Mouse (Mus musculus): ENCODE measurements around the gene Mvb12b. TPM values are rescaled to one million over a fixed set of nuclear protein-coding genes. Genes with fewer than 3 reads are reported as not detected.
A peak's percentile ranks its signal among the peaks of the same experiment; 100 is the strongest.

Mvb12b gene
- polyA plus RNA-seq, 1 experiment from 2014 or later: 55.6 TPM

GRCm38 (mm10) chr2:33870369-33871180 lies 17.2 kb downstream of the Mvb12b start:
- ATAC-seq (ENCODE audit: low FRiP score, low read depth): no peak
- no peaks in the 10 kb centered on the region for H3K27me3 ChIP-seq
- no peak overlapping the region for H3K4me2 ChIP-seq (replicated peaks)
- peaks cover 51% of the 10 kb centered on the region for H3K36me3 ChIP-seq
- peak overlapping the region; percentile 7; the same call in 1 of the 2 replicates for H3K27ac ChIP-seq (replicated peaks)
- no peak overlapping the region for H3K4me3 ChIP-seq
- H3K9me3 ChIP-seq: 0 out of 2 replicates have a peak, but pooled peaks cover 2% of the 10 kb centered on the region
- H3K4me1 ChIP-seq: peaks cover 21% of the 10 kb centered on the region
- WGBS: 62% methylated on average over 17 of the region's 17 CpGs
- H3K9ac ChIP-seq (replicated peaks): no peak overlapping the region

GRCm38 (mm10) chr2:33869689-33870343 lies 17.9 kb downstream of the Mvb12b start:
- H3K9me3 ChIP-seq: 0 out of 2 replicates have a peak, but pooled peaks cover 2% of the 10 kb centered on the region
- H3K4me2 ChIP-seq (replicated peaks): no peak overlapping the region
- no peak overlapping the region for H3K4me3 ChIP-seq
- H3K27me3 ChIP-seq: no peaks in the 10 kb centered on the region
- H3K27ac ChIP-seq (replicated peaks): peak overlapping the region; percentile 30; the same call in 1 of the 2 replicates
- no peak overlapping the region for H3K9ac ChIP-seq (replicated peaks)
- WGBS: 85% methylated on average over 10 of the region's 10 CpGs
- no peak for ATAC-seq (ENCODE audit: low FRiP score, low read depth)
- H3K36me3 ChIP-seq: peaks cover 51% of the 10 kb centered on the region
- H3K4me1 ChIP-seq: peaks cover 14% of the 10 kb centered on the region; the same call in 1 of the 2 replicates

GRCm38 (mm10) chr2:33868996-33869688 lies 18.6 kb downstream of the Mvb12b start:
- H3K36me3 ChIP-seq: peaks cover 49% of the 10 kb centered on the region
- 91% methylated on average over 5 of the region's 5 CpGs for WGBS

GRCm38 (mm10) chr2:33868322-33868721 lies 19.4 kb downstream of the Mvb12b start:
- Histone ChIP-seq H3K36me3 (peaks cover 41% of the 10 kb centered on the region), H3K27me3 (no peaks in the 10 kb centered on the region), H3K9me3 (0 out of 2 replicates have a peak, but pooled peaks cover 2% of the 10 kb centered on the region), H3K4me2 (replicated peaks) (no peak overlapping the region), H3K9ac (replicated peaks) (no peak overlapping the region), H3K4me3 (no peak overlapping the region), H3K27ac (replicated peaks) (no peak overlapping the region), H3K4me1 (peaks cover 12% of the 10 kb centered on the region; the same call in 1 of the 2 replicates)
- ATAC-seq (ENCODE audit: low FRiP score, low read depth): no peak
- 86% methylated on average over 4 of the region's 4 CpGs for WGBS

More at GRCm38 (mm10) chr2:33868996-33869688, 18.6 kb downstream of the Mvb12b start:
- Histone ChIP-seq H3K9ac (replicated peaks) (no peak overlapping the region), H3K27ac (replicated peaks) (peak overlapping the region; percentile 30; the same call in 1 of the 2 replicates), H3K4me3 (no peak overlapping the region), H3K9me3 (0 out of 2 replicates have a peak, but pooled peaks cover 2% of the 10 kb centered on the region), H3K4me2 (replicated peaks) (no peak overlapping the region), H3K27me3 (no peaks in the 10 kb centered on the region), H3K4me1 (peaks cover 12% of the 10 kb centered on the region; the same call in 1 of the 2 replicates)
- ATAC-seq (ENCODE audit: low FRiP score, low read depth): no peak

GRCm38 (mm10) chr2:33856746-33857145 lies 31.0 kb downstream of the Mvb12b start:
- no peaks in the 10 kb centered on the region for H3K9me3 ChIP-seq
- H3K9ac ChIP-seq (replicated peaks): no peak overlapping the region
- no peak overlapping the region for H3K4me3 ChIP-seq
- peaks cover 3% of the 10 kb centered on the region; the same call in 1 of the 2 replicates for H3K4me1 ChIP-seq
- H3K36me3 ChIP-seq: 0 out of 2 replicates have a peak, but pooled peaks cover 7% of the 10 kb centered on the region
- WGBS: 73% methylated on average over 2 of the region's 2 CpGs
- no peak overlapping the region for H3K27ac ChIP-seq (replicated peaks)
- no peaks in the 10 kb centered on the region for H3K27me3 ChIP-seq
- H3K4me2 ChIP-seq (replicated peaks): no peak overlapping the region
- ATAC-seq (ENCODE audit: low FRiP score, low read depth): no peak

GRCm38 (mm10) chr2:33853011-33853976 lies 34.5 kb downstream of the Mvb12b start:
- H3K9ac ChIP-seq (replicated peaks): no peak overlapping the region
- H3K27me3 ChIP-seq: no peaks in the 10 kb centered on the region
- H3K27ac ChIP-seq (replicated peaks): 0 out of 2 replicates have a peak overlapping the region, but pooled peaks have one; percentile 7
- peaks cover 8% of the 10 kb centered on the region; the same call in 1 of the 2 replicates for H3K4me1 ChIP-seq
- ATAC-seq (ENCODE audit: low FRiP score, low read depth): no peak
- H3K36me3 ChIP-seq: 0 out of 2 replicates have a peak, but pooled peaks cover 12% of the 10 kb centered on the region
- H3K4me2 ChIP-seq (replicated peaks): no peak overlapping the region
- no peaks in the 10 kb centered on the region for H3K9me3 ChIP-seq
- WGBS: 86% methylated on average over 11 of the region's 11 CpGs
- H3K4me3 ChIP-seq: no peak overlapping the region

GRCm38 (mm10) chr2:33847196-33847834 lies 40.4 kb downstream of the Mvb12b start:
- H3K4me2 ChIP-seq (replicated peaks): no peak overlapping the region
- H3K4me3 ChIP-seq: no peak overlapping the region
- peak overlapping the region; percentile 54 for H3K27ac ChIP-seq (replicated peaks)
- no peaks in the 10 kb centered on the region for H3K9me3 ChIP-seq
- H3K9ac ChIP-seq (replicated peaks): peak overlapping the region; percentile 34; the same call in 1 of the 2 replicates
- no peak for ATAC-seq (ENCODE audit: low FRiP score, low read depth)
- H3K27me3 ChIP-seq: no peaks in the 10 kb centered on the region
- H3K4me1 ChIP-seq: peaks cover 22% of the 10 kb centered on the region
- WGBS: 88% methylated on average over 11 of the region's 11 CpGs
- H3K36me3 ChIP-seq: peaks cover 21% of the 10 kb centered on the region; the same call in 1 of the 2 replicates

- Histone ChIP-seq H3K9ac (replicated peaks) (peak overlapping the region; percentile 34; the same call in 1 of the 2 replicates), H3K4me1 (peaks cover 22% of the 10 kb centered on the region), H3K27ac (replicated peaks) (peak overlapping the region; percentile 54; the same call in 1 of the 2 replicates), H3K27me3 (no peaks in the 10 kb centered on the region), H3K36me3 (peaks cover 21% of the 10 kb centered on the region; the same call in 1 of the 2 replicates), H3K4me3 (no peak overlapping the region), H3K4me2 (replicated peaks) (no peak overlapping the region), H3K9me3 (no peaks in the 10 kb centered on the region)
- no peak for ATAC-seq (ENCODE audit: low FRiP score, low read depth)
- WGBS: 68% methylated on average over 4 of the region's 4 CpGs
These were observed 41.1 kb downstream of the Mvb12b start for GRCm38 (mm10) chr2:33846635-33847034.

GRCm38 (mm10) chr2:33843642-33844041 lies 44.1 kb downstream of the Mvb12b start:
- peak overlapping the region; percentile 56; the same call in 1 of the 2 replicates for H3K27ac ChIP-seq (replicated peaks)
- 82% methylated on average over 2 of the region's 2 CpGs for WGBS
- no peaks in the 10 kb centered on the region for H3K27me3 ChIP-seq
- H3K9ac ChIP-seq (replicated peaks): no peak overlapping the region
- peaks cover 24% of the 10 kb centered on the region; the same call in 1 of the 2 replicates for H3K4me1 ChIP-seq
- H3K9me3 ChIP-seq: no peaks in the 10 kb centered on the region
- H3K4me3 ChIP-seq: no peak overlapping the region
- ATAC-seq (ENCODE audit: low FRiP score, low read depth): no peak
- no peak overlapping the region for H3K4me2 ChIP-seq (replicated peaks)
- peaks cover 15% of the 10 kb centered on the region; the same call in 1 of the 2 replicates for H3K36me3 ChIP-seq

GRCm38 (mm10) chr2:33842983-33843577 lies 44.7 kb downstream of the Mvb12b start:
- Histone ChIP-seq H3K9me3 (no peaks in the 10 kb centered on the region), H3K36me3 (peaks cover 20% of the 10 kb centered on the region), H3K9ac (replicated peaks) (no peak overlapping the region), H3K4me2 (replicated peaks) (no peak overlapping the region), H3K27me3 (no peaks in the 10 kb centered on the region), H3K4me3 (no peak overlapping the region), H3K27ac (replicated peaks) (peak overlapping the region; percentile 56), H3K4me1 (peaks cover 29% of the 10 kb centered on the region)
- 90% methylated on average over 2 of the region's 2 CpGs for WGBS
- no peak for ATAC-seq (ENCODE audit: low FRiP score, low read depth)
